Mouse (Mus musculus): ENCODE data around the gene Ror1.

- no peak for TF ChIP-seq EP300 (IDR thresholded peaks at IDR 0.05; ENCODE audit: low read depth)
- TF ChIP-seq CTCF (IDR thresholded peaks at IDR 0.05; ENCODE audit: low read depth): no peak
These were observed 98.5 kb downstream of the Ror1 start for GRCm38 (mm10) chr4:100194136-100194535.
